Mouse (Mus musculus): Measurements from ENCODE around the gene Sec31b. TPM values are rescaled to one million over a fixed set of nuclear protein-coding genes. Genes with fewer than 3 reads are reported as not detected.

Sec31b gene
- 0.36 and 0.42 TPM in 2 replicates for polyA plus RNA-seq (2016; fragmentation: Nextera tagmentation; extraction: Ambion mirVana)

GRCm38 (mm10) chr19:44545321-44546041 lies at the start of gene Sec31b:
Gene Sec31b (minus strand): TSS chr19:44545864.
- Histone ChIP-seq H3K4me3 (replicated peaks) (peak within 1 kb of the TSS; percentile 42), H3K27me3 (peaks cover 46% of the 10 kb centered on the region), H3K4me1 (peaks cover 7% of the 10 kb centered on the region), H3K9ac (peak within 1 kb of the TSS; percentile 44), H3K27ac (no peak within 1 kb of the TSS), H3K4me2 (peak within 1 kb of the TSS; percentile 65), H3K36me3 (replicated peaks) (peaks cover 25% of the 10 kb centered on the region), H3K9me3 (peaks cover 10% of the 10 kb centered on the region)
- WGBS = under 1% methylated on average over 46 of the region's 47 CpGs
- ATAC-seq (ENCODE audit: low FRiP score) = peak; percentile 23; the same call in 1 of the 2 replicates

DNA sequence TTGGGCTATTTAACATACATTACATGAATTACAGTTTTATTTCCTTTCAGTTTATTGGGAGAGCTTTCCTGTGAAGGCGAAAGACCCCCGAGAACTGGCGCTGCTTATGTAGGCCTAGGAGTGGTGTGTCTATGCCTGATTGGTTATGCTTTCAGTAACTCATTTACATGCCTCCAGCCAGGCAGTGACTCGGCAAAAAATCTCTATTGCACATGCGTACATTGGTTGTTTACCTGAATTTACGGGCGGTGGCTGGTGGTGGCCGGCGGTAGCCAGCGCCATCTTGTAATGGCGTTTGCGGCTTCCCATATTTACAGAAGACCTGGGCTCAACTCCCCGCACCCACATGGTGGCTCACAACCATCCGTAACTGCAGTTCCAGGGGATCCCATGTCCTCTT lies 48.5 kb upstream of the Sec31b start:
- ATAC-seq (ENCODE audit: low FRiP score) = no peak
- H3K4me2 ChIP-seq = no peak overlapping the region
- H3K4me1 ChIP-seq = no peaks in the 10 kb centered on the region
- no peak overlapping the region for H3K9ac ChIP-seq
- no peak overlapping the region for H3K4me3 ChIP-seq (replicated peaks)
- H3K27me3 ChIP-seq = peaks cover 21% of the 10 kb centered on the region
- no peaks in the 10 kb centered on the region for H3K9me3 ChIP-seq
- no peaks in the 10 kb centered on the region for H3K36me3 ChIP-seq (replicated peaks)
- 94% methylated on average over 14 of the region's 14 CpGs for WGBS
- no peak overlapping the region for H3K27ac ChIP-seq

GRCm38 (mm10) chr19:44591638-44592037 lies 46.0 kb upstream of the Sec31b start:
- Histone ChIP-seq H3K4me2 (no peak overlapping the region), H3K9me3 (no peaks in the 10 kb centered on the region), H3K4me3 (replicated peaks) (no peak overlapping the region), H3K4me1 (no peaks in the 10 kb centered on the region), H3K36me3 (replicated peaks) (no peaks in the 10 kb centered on the region), H3K27ac (no peak overlapping the region), H3K27me3 (peaks cover 28% of the 10 kb centered on the region), H3K9ac (no peak overlapping the region)
- 76% methylated on average over 6 of the region's 6 CpGs for WGBS
- ATAC-seq (ENCODE audit: low FRiP score) = no peak

DNA sequence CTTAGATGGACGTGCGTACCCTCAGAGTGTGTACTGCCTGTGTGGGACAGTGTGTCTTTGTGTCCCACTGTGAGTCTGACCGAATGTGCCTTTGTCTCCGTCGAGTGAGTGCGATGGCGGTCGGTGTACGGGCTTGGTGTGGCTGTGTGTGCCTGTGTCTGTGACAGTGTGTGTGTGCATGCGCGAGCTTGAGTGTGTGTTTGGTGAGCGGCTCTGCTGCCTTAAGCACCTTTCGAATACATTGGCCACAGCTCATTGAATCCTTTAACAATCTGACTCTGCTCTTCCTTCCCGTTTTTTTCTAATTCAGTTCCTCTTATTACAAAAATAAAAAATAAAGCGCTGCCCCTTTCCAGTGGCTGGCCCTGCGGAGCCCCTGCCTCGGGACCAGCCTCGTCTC lies 45.3 kb upstream of the Sec31b start:
- Histone ChIP-seq H3K4me3 (replicated peaks) (no peak overlapping the region), H3K27ac (no peak overlapping the region), H3K4me1 (no peaks in the 10 kb centered on the region), H3K9ac (no peak overlapping the region), H3K27me3 (peaks cover 32% of the 10 kb centered on the region), H3K9me3 (no peaks in the 10 kb centered on the region), H3K36me3 (replicated peaks) (no peaks in the 10 kb centered on the region), H3K4me2 (no peak overlapping the region)
- WGBS = 79% methylated on average over 18 of the region's 18 CpGs
- ATAC-seq (ENCODE audit: low FRiP score) = no peak

DNA sequence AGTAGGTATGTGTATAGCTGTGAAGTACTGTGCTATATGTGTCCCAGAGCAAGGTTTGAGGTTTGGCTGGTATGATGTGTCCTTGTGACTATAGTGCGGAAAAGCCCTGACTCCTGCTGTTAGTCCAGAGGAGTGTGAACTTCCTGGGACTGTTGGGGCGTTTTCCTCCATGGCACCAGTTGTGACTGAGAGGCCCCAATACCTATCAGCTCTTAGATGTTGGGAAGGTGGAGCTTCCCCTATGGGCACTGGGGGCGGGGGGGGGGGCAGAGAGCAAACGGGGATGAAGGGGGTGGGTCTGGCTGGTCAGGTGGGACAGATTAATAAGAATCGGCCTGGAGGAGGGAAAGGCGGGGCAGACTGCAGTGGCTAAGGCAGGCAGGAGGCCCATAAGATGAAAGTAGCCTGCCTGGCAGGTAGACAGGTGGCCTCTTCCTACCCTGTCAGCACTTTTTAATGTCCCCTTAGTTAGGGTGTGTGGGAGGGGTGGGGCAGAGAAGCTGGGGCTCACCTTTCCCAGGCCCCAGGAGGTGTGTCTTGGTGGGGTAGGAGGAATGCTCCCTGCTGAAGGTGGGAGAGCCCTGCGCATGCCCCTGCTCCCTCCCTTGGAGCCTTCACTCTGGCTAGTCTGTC lies 44.0 kb upstream of the Sec31b start:
- Histone ChIP-seq H3K4me1 (no peaks in the 10 kb centered on the region), H3K36me3 (replicated peaks) (no peaks in the 10 kb centered on the region), H3K4me2 (no peak overlapping the region), H3K27me3 (peaks cover 41% of the 10 kb centered on the region), H3K9ac (no peak overlapping the region), H3K4me3 (replicated peaks) (no peak overlapping the region), H3K27ac (no peak overlapping the region), H3K9me3 (no peaks in the 10 kb centered on the region)
- no peak for ATAC-seq (ENCODE audit: low FRiP score)
- WGBS = 50% methylated on average over 7 of the region's 7 CpGs

DNA sequence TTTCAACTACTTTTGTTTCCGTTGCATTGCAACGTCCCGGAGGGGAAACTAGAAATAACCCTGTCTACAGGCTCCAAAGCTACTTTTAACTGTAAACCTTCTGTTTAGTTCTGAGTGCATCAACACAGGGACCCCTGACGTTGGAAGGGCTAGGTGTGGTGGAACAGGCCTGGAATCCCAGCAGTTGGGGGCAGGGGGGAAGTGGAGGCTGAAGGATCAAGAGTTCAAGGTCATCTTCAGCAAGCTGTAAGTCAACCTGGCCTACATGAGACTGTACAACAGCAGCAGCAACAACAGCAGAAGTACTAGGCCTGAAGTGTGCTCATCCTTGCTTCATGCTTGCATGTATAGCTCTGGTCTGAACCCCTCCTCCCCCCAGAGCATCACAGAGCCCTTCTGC lies 42.4 kb upstream of the Sec31b start:
- no peak overlapping the region for H3K4me2 ChIP-seq
- H3K9me3 ChIP-seq = no peaks in the 10 kb centered on the region
- no peak overlapping the region for H3K4me3 ChIP-seq (replicated peaks)
- no peak overlapping the region for H3K9ac ChIP-seq
- peaks cover 58% of the 10 kb centered on the region for H3K27me3 ChIP-seq
- ATAC-seq (ENCODE audit: low FRiP score) = no peak
- H3K27ac ChIP-seq = no peak overlapping the region
- WGBS = 49% methylated on average over 4 of the region's 4 CpGs
- no peaks in the 10 kb centered on the region for H3K4me1 ChIP-seq
- no peaks in the 10 kb centered on the region for H3K36me3 ChIP-seq (replicated peaks)

- H3K4me2 ChIP-seq = no peak overlapping the region
- peak; percentile 88 for ATAC-seq (ENCODE audit: low FRiP score)
- no peak overlapping the region for H3K9ac ChIP-seq
- H3K4me1 ChIP-seq = no peaks in the 10 kb centered on the region
- no peak overlapping the region for H3K27ac ChIP-seq
- H3K4me3 ChIP-seq (replicated peaks) = no peak overlapping the region
- WGBS = 36% methylated on average over 9 of the region's 9 CpGs
- no peaks in the 10 kb centered on the region for H3K9me3 ChIP-seq
- H3K27me3 ChIP-seq = peaks cover 58% of the 10 kb centered on the region
- no peaks in the 10 kb centered on the region for H3K36me3 ChIP-seq (replicated peaks)
Observed at GRCm38 (mm10) chr19:44582638-44583309, 37.1 kb upstream of the Sec31b start.

GRCm38 (mm10) chr19:44582103-44582502 lies 36.4 kb upstream of the Sec31b start:
- Histone ChIP-seq H3K4me1 (no peaks in the 10 kb centered on the region), H3K27me3 (peaks cover 52% of the 10 kb centered on the region), H3K9ac (no peak overlapping the region), H3K4me3 (replicated peaks) (no peak overlapping the region), H3K4me2 (no peak overlapping the region), H3K9me3 (no peaks in the 10 kb centered on the region), H3K27ac (no peak overlapping the region), H3K36me3 (replicated peaks) (no peaks in the 10 kb centered on the region)
- peak; percentile 39; the same call in 1 of the 2 replicates for ATAC-seq (ENCODE audit: low FRiP score)
- 86% methylated on average over 10 of the region's 10 CpGs for WGBS

DNA sequence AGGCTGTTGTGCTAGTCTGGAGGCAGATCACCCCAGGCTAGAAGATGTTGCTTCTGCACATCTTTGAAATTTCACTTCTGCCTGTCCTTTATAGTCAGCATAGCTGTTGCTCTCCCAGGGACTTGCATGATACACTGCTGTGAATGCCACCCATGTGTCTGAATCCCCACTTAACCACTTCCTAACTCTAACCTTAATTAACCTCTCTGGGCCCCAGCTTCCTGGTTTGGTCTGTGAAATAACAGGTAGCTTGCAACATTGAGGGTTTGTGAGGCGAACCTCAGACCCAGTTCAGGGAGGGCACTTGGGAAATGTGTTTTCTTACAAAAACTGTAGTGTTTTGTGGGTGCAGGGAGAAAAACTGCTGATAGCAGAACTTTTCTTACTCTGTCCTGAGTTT lies 32.4 kb upstream of the Sec31b start:
- no peak overlapping the region for H3K27ac ChIP-seq
- H3K4me2 ChIP-seq = no peak overlapping the region
- peaks cover 27% of the 10 kb centered on the region for H3K36me3 ChIP-seq (replicated peaks)
- 93% methylated on average over 1 of the region's 1 CpGs for WGBS
- H3K4me3 ChIP-seq (replicated peaks) = no peak overlapping the region
- no peaks in the 10 kb centered on the region for H3K4me1 ChIP-seq
- no peak for ATAC-seq (ENCODE audit: low FRiP score)
- no peaks in the 10 kb centered on the region for H3K9me3 ChIP-seq
- H3K27me3 ChIP-seq = peaks cover 13% of the 10 kb centered on the region
- H3K9ac ChIP-seq = no peak overlapping the region

DNA sequence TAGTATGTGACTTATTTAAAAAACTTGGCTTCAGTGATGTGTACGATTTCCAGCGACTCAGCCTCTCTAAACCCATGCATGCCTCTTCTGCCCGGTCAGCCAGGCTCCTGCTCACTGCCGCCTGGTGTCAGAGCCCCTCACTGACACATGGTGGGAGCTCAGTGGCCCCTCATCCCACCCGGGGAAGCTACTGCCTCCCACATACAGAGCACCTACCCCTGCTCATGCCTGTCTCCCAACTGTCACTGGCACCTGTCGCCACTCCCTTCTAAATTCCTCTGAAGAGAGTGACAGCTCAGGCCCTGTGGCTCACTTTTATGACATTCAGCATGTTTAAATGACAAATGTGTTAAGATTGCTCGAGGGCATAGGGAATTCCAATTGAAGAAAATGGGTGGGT lies 30.6 kb upstream of the Sec31b start:
- no peak overlapping the region for H3K27ac ChIP-seq
- ATAC-seq (ENCODE audit: low FRiP score) = no peak
- 79% methylated on average over 7 of the region's 7 CpGs for WGBS
- no peak overlapping the region for H3K9ac ChIP-seq
- H3K4me3 ChIP-seq (replicated peaks) = no peak overlapping the region
- H3K9me3 ChIP-seq = no peaks in the 10 kb centered on the region
- no peak overlapping the region for H3K4me2 ChIP-seq
- H3K36me3 ChIP-seq (replicated peaks) = peaks cover 44% of the 10 kb centered on the region
- 0 out of 2 replicates have a peak, but pooled peaks cover 3% of the 10 kb centered on the region for H3K27me3 ChIP-seq
- no peaks in the 10 kb centered on the region for H3K4me1 ChIP-seq

DNA sequence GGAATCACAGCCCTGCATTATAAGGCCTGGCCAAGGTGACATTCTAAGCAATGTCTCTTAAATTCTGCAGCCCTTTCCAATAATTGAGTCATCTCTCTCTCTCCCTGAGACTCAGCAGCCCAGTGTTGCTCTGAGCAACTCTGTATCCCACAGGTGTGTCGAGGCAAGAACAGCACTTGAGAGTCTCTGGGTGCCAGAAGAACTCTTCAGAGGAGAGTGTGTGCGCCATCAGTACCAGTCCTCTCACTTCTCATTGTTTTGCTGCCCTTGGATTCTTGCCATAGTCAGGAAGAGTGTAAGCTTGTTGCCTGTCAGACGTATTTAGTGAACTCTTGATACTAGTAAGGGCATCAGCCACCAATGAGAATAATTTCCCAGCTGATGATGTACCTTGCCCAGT lies 22.1 kb upstream of the Sec31b start:
- Histone ChIP-seq H3K9me3 (no peaks in the 10 kb centered on the region), H3K36me3 (replicated peaks) (peaks cover 76% of the 10 kb centered on the region), H3K4me3 (replicated peaks) (no peak overlapping the region), H3K27me3 (no peaks in the 10 kb centered on the region), H3K9ac (no peak overlapping the region), H3K4me2 (no peak overlapping the region), H3K27ac (no peak overlapping the region), H3K4me1 (peaks cover 17% of the 10 kb centered on the region)
- WGBS = 91% methylated on average over 3 of the region's 3 CpGs
- ATAC-seq (ENCODE audit: low FRiP score) = no peak

- WGBS = 92% methylated on average over 14 of the region's 14 CpGs
- Histone ChIP-seq H3K4me1 (peaks cover 17% of the 10 kb centered on the region), H3K9me3 (no peaks in the 10 kb centered on the region), H3K27me3 (peaks cover 7% of the 10 kb centered on the region; the same call in 1 of the 2 replicates), H3K4me3 (replicated peaks) (0 out of 2 replicates have a peak overlapping the region, but pooled peaks have one; percentile 7), H3K27ac (no peak overlapping the region), H3K36me3 (replicated peaks) (peaks cover 38% of the 10 kb centered on the region), H3K4me2 (peak overlapping the region; percentile 77), H3K9ac (no peak overlapping the region)
- ATAC-seq (ENCODE audit: low FRiP score) = no peak
Observed at GRCm38 (mm10) chr19:44564006-44564405, 18.3 kb upstream of the Sec31b start.

All from forebrain, embryonic 12.5 days (tissue).